Mouse (Mus musculus) intestine, embryonic 14.5 days (tissue): ENCODE measurements at regions not wholly inside any gene's neighbourhood (a gene's known extent, or its start where the extent isn't known, plus 50 kb on each side); places are given as distances from the start of the nearest gene placed in this dataset.

Experiments
- ATAC-seq: fragments of 200-750 bp; cut with Nextera tagmentation; replicated peaks from 2 replicates; pipeline ENCODE4 v1.8.0; 2017; ENCODE audit warnings: low read depth, moderate number of reproducible peaks, moderate TSS enrichment, moderate library complexity; ENCODE audit not compliant: low FRiP score, low TSS enrichment
- DNase-seq: peaks from one replicate; pipeline ENCODE4 v3.0.0-alpha.2; 2018; ENCODE audit warnings: low spot score
- H3K27ac ChIP-seq: fragments of 300-500 bp; sonication (generic); 2 replicates; pipeline ENCODE4 v1.5.1; 2014; ENCODE audit warnings: low read depth, mild to moderate bottlenecking, control low read depth
- H3K27me3 ChIP-seq: fragments of 300-500 bp; sonication (generic); replicated peaks from 2 replicates; pipeline ENCODE4 v1.6.1; 2014; ENCODE audit warnings: low read length, control low read depth; ENCODE audit not compliant: control insufficient read depth, insufficient read depth
- H3K36me3 ChIP-seq: fragments of 300-500 bp; sonication (generic); 2 replicates; pipeline ENCODE4 v1.6.1; 2014; ENCODE audit warnings: low read length, control low read depth; ENCODE audit not compliant: control insufficient read depth, insufficient read depth
- H3K4me1 ChIP-seq: fragments of 300-500 bp; sonication (generic); replicated peaks from 2 replicates; pipeline ENCODE4 v1.6.1; 2014; ENCODE audit warnings: low read length, control low read depth, mixed read lengths; ENCODE audit not compliant: control insufficient read depth, insufficient read depth
- H3K4me2 ChIP-seq: fragments of 300-500 bp; sonication (generic); 2 replicates; pipeline ENCODE4 v1.6.1; 2014; ENCODE audit warnings: low read length
- H3K4me3 ChIP-seq: fragments of 300-500 bp; sonication (generic); 2 replicates; pipeline ENCODE4 v1.5.1; 2014; ENCODE audit warnings: low read depth, low read length, control low read depth, mixed read lengths
- H3K9ac ChIP-seq: fragments of 300-500 bp; sonication (generic); 2 replicates; pipeline ENCODE4 v1.6.1; 2014; ENCODE audit warnings: mild to moderate bottlenecking, low read length
- H3K9me3 ChIP-seq: fragments of 300-500 bp; sonication (generic); 2 replicates; pipeline ENCODE4 v1.6.1; 2016; ENCODE audit warnings: low read length, control low read depth; ENCODE audit not compliant: control insufficient read depth
- WGBS: fragments of 180-500 bp; shearing (Covaris S2); extraction: QIAGEN DNeasy Blood & Tissue Kit; methylation state at CpG from one replicate; pipeline ENCODE4 v1.1.7; 2014; 5-methylcytosine and 5-hydroxymethylcytosine counted together

GRCm38 (mm10) chr3:34550189-34550588 lies 100.0 kb upstream of the Sox2 start:
- ATAC-seq (no peak), DNase-seq (peak; percentile 16)

DNA sequence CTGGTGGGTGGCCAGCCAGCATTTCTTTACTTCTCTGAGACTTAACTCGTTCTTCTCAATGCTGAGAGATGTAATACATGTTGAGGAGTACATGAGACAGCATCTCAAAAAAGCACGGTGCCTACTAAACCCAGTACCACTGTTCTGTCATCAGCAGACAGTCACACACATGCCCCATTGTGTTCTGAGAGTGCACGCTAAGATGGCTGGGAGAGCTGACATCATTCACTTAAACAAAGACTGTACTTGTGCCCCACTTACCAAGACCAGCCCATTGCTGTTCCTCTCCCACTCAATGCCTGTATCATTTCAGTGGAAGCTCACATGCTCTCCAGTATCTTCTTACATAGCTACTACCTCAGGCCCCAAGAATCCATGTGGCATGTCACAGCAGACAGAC lies 117.8 kb upstream of the Sox2 start:
- Histone ChIP-seq H3K9me3 (no peaks in the 10 kb centered on the region), H3K4me1 (no peaks in the 10 kb centered on the region), H3K36me3 (no peaks in the 10 kb centered on the region), H3K4me2 (no peak overlapping the region), H3K9ac (no peak overlapping the region), H3K27me3 (no peaks in the 10 kb centered on the region), H3K4me3 (no peak overlapping the region), H3K27ac (no peak overlapping the region)
- WGBS: 70% methylated on average over 3 of the region's 3 CpGs
- no peak for DNase-seq
- ATAC-seq: 0 out of 2 replicates have a peak, but pooled peaks have one; percentile 32

More at GRCm38 (mm10) chr3:34550189-34550588, 100.0 kb upstream of the Sox2 start:
- Histone ChIP-seq H3K4me3 (no peak overlapping the region), H3K9ac (no peak overlapping the region), H3K4me1 (no peaks in the 10 kb centered on the region), H3K27ac (no peak overlapping the region), H3K36me3 (no peaks in the 10 kb centered on the region), H3K9me3 (no peaks in the 10 kb centered on the region), H3K4me2 (no peak overlapping the region), H3K27me3 (no peaks in the 10 kb centered on the region)
- 79% methylated on average over 12 of the region's 12 CpGs for WGBS

DNA sequence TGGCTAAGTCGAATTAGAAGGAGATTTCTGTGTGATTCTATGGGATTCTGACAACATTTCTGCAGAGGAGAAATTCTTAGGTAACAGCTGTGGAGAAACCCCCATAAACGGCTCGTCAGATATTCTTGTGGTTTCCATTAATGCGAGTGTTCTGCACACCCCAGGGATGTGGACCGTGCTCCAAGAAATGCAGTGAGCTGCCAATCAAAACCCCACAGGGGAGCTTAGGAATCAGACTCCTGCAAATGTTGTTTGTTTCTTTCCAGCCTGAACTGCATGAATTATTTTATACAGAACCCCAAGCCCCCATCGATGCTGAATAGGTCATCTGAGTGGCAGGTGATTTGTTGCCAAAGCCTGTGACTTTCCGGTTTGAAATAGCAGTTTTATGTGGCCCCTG lies 118.4 kb upstream of the Sox2 start:
- H3K9ac ChIP-seq: no peak overlapping the region
- H3K27me3 ChIP-seq: no peaks in the 10 kb centered on the region
- no peak overlapping the region for H3K27ac ChIP-seq
- H3K4me1 ChIP-seq: no peaks in the 10 kb centered on the region
- no peak overlapping the region for H3K4me3 ChIP-seq
- no peaks in the 10 kb centered on the region for H3K36me3 ChIP-seq
- ATAC-seq: no peak
- no peak for DNase-seq
- 82% methylated on average over 7 of the region's 7 CpGs for WGBS
- no peak overlapping the region for H3K4me2 ChIP-seq
- no peaks in the 10 kb centered on the region for H3K9me3 ChIP-seq

GRCm38 (mm10) chr3:34527546-34527945 lies 122.7 kb upstream of the Sox2 start:
- H3K36me3 ChIP-seq: no peaks in the 10 kb centered on the region
- no peak overlapping the region for H3K4me2 ChIP-seq
- H3K9me3 ChIP-seq: no peaks in the 10 kb centered on the region
- no peaks in the 10 kb centered on the region for H3K4me1 ChIP-seq
- H3K27ac ChIP-seq: no peak overlapping the region
- no peak overlapping the region for H3K9ac ChIP-seq
- DNase-seq (no peak), ATAC-seq (no peak)
- no peak overlapping the region for H3K4me3 ChIP-seq
- no peaks in the 10 kb centered on the region for H3K27me3 ChIP-seq

DNA sequence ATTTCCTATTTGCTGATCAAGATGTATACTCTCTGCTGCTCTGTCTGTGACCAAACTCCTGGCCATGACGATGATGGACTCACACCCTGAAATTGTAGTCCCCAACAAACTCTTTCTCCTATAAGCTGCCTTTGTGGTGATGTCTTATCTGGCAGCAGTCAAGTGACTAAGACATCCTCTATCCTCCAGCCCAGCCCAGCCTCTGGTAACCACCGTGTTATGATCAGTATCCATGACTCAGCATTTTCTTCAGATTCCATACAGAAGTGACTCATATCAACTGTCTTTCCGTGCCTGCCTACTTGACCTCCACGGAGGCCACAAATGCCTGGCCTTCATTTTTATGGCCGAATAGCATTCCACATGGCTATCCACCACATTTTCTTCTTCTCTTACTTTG lies 124.5 kb upstream of the Sox2 start:
- no peaks in the 10 kb centered on the region for H3K27me3 ChIP-seq
- H3K27ac ChIP-seq: no peak overlapping the region
- H3K4me1 ChIP-seq: no peaks in the 10 kb centered on the region
- ATAC-seq: no peak
- 86% methylated on average over 5 of the region's 5 CpGs for WGBS
- no peaks in the 10 kb centered on the region for H3K9me3 ChIP-seq
- H3K36me3 ChIP-seq: no peaks in the 10 kb centered on the region
- H3K4me3 ChIP-seq: no peak overlapping the region
- no peak overlapping the region for H3K9ac ChIP-seq
- DNase-seq: no peak
- no peak overlapping the region for H3K4me2 ChIP-seq

DNA sequence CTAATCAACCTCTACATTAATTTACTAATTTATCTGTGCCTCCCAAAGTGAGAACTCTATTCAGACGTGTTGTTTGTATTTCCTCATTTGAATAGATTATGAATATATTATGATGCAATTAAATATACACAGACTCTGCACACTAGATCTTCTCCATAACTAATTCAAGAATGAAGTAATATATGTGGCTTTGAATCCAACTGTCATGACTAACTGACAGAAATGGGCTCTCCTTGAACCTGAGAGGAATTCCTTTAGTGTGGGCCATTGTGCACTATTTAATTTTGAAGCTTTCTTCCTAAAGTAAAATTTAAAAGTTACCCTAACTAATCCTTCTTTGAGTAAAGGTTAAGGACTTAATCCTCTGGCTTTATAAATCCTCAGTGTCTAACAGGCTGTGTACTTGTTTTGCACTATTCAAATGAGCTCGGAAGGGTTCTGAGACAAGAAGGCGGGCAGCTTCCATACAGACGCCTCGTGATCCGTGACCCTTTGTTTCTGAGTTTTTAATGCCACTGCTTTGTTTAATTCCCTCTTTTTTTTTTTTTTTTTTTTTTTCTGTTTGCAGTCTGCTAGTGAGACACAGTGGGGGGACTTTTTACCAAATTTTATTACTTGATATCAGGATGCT lies 128.0 kb upstream of the Sox2 start:
- Histone ChIP-seq H3K4me1 (no peaks in the 10 kb centered on the region), H3K27ac (no peak overlapping the region), H3K36me3 (no peaks in the 10 kb centered on the region), H3K9ac (no peak overlapping the region), H3K27me3 (no peaks in the 10 kb centered on the region), H3K9me3 (no peaks in the 10 kb centered on the region), H3K4me3 (no peak overlapping the region), H3K4me2 (no peak overlapping the region)
- ATAC-seq: no peak
- no peak for DNase-seq
- WGBS: 81% methylated on average over 6 of the region's 6 CpGs

DNA sequence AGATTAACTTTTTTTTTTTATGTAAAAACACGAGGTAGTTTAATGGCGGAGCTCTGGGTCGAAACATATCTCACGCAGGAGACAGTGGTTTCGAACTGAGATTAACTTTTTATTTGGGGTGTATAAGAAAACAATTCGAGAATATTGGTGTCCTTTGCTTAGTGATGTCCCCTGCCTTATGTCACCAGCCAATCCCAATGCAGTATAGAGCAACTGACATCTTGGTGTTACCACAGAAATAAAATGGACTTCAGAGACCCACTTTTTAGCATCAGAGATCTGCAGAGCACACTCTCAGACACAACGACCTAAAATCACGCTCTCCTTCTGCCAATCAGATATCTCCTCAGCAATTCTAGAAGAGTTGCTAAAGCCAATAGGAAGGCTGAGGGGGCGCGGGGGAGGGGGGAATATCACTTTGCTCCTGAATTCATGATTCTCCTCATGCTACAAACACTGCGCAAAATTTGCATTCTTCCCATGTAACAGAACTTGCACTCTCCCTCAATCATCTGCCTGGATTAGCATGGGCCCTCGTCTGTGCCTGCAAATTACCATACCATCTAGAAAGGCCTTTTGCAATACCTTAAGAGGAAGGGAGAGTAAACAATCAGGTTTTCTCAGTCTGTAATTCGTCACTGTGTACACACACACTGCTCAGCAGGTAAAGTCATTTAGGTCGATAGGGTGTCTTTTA lies 128.7 kb upstream of the Sox2 start:
- WGBS: 74% methylated on average over 14 of the region's 14 CpGs
- Histone ChIP-seq H3K4me2 (no peak overlapping the region), H3K27me3 (no peaks in the 10 kb centered on the region), H3K9ac (no peak overlapping the region), H3K4me1 (no peaks in the 10 kb centered on the region), H3K4me3 (no peak overlapping the region), H3K27ac (no peak overlapping the region), H3K36me3 (no peaks in the 10 kb centered on the region), H3K9me3 (no peaks in the 10 kb centered on the region)
- no peak for ATAC-seq
- DNase-seq: no peak

- no peak overlapping the region for H3K4me3 ChIP-seq
- DNase-seq: no peak
- ATAC-seq: no peak
- H3K27me3 ChIP-seq: no peaks in the 10 kb centered on the region
- 88% methylated on average over 13 of the region's 13 CpGs for WGBS
- no peak overlapping the region for H3K27ac ChIP-seq
- no peak overlapping the region for H3K9ac ChIP-seq
- H3K36me3 ChIP-seq: no peaks in the 10 kb centered on the region
- no peak overlapping the region for H3K4me2 ChIP-seq
- peaks cover 4% of the 10 kb centered on the region for H3K9me3 ChIP-seq
- no peaks in the 10 kb centered on the region for H3K4me1 ChIP-seq
Measured at GRCm38 (mm10) chr3:34512503-34513145, 137.6 kb upstream of the Sox2 start.
